Mouse (Mus musculus) retina, postnatal 7 days (tissue): Measurements from ENCODE around the gene Itgb2.

Source experiments
- DNase-seq: peaks from one replicate; pipeline ENCODE4 v3.0.0-alpha.2; 2012; ENCODE audit warnings: low read depth, low spot score

Itgb2 gene

DNA sequence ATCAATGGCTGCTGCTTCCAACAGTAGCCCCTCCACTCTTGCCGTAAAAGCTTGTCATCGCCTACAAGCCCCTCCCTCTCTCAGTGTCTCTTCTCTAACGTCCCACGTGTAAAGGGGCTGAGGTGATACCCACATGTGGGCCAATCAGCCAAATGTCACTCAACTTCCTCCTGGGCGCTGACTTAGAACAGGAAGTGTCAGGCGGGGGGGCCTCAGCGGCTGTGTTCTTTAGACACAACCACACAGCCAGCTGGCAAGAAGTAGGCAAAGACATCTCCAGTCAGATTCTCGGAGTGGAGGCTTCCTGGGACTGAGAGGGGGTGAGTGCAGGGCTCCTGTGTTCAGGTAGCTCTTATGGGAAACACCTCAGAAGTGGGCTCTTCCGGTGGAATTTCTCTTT is at the start of gene Itgb2:
Gene Itgb2, plus strand, starts transcription at position 113 of the 400 bp plus-strand sequence.
- no peak for DNase-seq

DNA sequence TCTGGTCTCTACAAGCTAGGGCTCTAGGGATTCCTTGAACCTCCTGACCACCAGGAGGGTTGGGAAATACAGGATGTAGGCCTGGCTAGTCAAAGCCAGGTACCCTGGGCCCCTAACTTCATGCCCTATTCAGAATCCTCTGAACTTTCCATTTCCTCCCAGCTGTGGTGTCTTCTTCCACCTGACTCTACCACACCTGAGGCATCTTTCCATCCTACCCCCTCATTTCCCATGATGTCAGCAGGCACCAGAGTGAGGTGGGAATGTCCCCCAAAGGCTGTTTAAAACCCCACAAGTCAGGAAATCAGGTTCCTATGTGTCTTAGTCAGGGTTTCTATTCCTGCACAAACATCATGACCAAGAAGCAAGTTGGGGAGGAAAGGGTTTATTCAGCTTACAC is 48.2 kb upstream of the Itgb2 start:
- no peak for DNase-seq

DNA sequence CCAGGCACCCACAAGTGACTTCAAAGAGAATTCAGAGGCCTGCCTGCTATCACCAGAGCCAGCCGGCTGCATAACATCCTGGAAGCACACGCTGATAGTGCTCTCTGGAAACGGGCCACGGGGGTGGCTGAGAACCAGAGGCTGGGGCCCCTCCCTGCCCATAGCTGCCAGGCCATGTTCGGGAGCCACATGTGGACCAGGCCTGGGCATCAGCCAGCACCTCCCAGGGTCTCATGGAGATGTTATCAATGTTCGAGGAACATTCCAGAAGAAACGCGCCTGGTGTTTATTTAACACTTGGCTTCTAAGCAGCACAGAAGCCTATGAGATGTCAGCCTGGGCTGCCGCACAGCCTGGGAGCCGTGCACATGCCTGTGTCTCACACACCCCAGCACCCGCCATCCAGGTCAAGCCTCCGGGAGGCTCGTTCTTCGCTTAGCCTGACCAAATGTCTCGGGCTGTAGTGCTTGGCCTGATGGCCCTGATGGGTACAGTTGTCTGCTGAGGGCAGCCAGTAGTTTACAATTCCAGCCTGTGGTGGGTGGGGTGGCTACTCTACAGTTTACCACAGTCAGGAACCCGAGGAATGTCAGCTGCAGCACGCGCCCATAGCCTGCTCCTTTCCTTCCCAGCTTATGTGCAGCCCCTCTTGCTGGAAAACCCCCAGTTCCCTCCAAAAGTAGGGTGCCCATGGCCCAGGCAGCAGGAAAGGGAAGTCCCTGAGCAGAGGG is 45.7 kb upstream of the Itgb2 start:
- no peak for DNase-seq

DNA sequence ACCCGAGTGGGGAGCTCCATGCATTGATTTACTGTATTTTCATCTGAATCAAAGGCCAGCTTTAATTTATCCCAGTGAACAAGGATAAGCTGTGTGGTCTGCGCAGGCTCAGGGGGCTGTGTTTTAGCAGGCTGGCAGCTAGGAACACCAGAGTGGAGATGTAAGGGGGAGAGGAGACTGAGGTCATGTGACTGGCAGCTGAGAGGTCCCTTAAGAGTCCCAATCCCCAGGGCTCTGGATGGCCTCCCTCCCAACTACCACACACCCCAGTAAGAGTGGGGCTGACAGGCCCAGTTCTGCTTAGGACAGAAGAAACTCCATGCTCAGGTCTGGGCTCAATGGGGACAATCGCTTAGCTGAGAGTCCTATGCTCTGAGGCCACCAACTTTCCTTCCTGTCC is 44.3 kb upstream of the Itgb2 start:
- DNase-seq: no peak

DNA sequence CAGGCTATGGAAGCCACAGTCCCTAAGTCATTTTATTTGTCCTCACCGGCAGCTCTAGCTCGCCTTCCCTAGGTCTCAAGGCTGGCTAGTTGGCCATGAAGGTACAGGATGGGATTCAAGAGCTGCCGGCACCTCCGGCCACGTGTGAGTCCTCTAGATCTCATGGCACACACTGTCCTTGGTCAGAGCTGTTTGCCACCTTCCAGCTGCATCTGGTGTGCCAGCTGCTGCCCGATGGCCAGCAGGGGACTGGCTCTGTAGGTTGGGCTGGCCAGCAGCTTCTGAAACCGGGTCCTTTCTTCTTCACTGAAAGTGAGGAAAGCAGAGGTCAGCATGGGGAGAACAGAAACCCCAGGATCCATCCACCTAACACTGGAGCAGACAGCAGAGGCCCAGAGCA is 41.9 kb upstream of the Itgb2 start:
- no peak for DNase-seq

DNA sequence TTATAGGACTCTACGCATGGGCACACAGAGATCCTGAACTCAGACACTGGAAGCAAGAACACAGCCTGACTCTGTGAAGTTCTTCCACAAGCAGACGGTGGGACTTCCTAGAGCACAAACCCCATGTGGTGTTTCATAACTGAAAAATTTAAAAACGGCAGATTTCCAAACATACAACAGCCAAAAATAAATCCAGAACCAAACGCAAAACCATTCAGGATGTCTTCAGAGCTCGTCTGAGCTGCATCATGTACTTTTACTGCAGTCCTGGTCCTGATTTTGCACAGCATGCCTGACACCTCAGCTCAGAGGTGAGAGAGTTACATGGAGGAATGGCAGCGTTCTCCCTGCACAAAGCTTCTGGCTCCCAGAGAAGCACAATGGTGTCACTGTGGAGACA is 38.5 kb upstream of the Itgb2 start:
- DNase-seq: no peak

DNA sequence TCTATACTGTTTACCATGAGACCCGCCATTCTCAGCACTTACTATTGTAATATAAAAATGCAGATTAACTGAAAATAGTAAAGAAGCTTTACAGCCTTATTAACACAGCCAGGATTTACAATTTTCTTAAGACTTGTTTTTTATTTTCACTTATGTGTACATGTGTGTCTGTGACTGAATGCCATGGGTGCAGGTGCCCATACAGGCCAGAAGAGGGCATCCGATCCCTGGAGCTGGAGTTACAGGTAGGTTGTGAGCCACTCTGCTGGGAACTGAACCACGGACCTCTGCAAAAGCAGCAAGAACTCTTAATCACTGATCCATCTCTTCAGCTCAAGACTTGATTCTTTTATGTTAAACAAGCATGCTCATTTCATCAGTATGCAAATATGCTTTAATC is 37.2 kb upstream of the Itgb2 start:
- DNase-seq: no peak

DNA sequence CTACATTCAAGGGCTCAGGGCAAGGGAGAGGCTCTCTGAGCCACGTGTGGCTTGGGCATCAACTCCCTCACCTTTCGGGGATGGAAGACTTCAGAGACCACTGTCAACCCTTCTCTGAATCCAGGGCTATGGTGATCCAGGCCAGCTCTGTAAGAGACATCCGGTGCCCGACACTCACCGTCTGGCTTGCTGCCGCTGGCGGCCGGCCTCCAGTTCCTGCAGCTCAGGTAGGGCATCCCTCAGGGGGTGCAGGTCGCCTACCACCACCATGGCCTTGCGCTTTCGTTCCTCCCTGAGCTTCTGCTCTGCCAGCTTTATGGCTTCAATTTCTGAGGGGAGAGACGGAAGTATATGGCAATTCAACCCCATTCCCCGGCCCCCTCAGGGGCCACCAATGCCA is 32.9 kb upstream of the Itgb2 start:
- DNase-seq: no peak

DNA sequence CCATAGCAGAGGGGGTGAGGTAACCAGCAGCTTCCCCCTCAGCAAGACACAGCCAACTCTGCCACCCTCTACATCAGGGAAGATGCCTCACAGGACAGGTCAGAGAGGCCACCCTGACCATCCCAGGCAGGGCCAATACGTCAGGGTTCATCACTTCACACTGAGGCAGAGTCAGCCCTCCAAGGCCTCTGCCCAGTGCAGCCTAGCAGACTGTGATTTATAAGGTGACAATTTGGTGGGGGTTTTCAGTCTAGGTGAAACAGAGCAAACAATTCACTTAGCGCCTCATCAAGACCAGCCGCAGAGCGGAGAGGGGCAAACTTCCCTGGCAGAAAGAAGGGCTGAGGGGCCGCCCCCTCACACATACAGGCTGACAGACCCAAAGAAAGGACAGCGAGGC is 31.8 kb upstream of the Itgb2 start:
- DNase-seq: no peak

DNA sequence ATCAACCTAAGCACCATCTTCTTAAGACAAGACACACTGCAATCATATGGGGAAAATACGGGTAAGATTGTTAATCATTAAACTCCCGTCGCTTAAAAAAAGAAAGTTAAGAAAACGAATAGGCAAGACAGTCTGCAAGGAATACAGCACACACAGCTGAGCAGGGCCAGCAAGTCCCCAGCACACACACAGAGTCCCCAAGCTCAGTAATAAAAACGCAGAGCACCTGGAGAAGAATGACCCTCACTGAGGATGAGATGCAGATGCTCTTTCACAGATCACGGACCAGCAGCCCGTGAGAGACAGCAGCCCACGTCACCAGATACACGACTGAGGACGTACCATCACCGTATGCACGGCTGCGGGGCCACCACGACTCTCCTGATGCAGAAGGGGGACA is 29.4 kb upstream of the Itgb2 start:
- no peak for DNase-seq

DNA sequence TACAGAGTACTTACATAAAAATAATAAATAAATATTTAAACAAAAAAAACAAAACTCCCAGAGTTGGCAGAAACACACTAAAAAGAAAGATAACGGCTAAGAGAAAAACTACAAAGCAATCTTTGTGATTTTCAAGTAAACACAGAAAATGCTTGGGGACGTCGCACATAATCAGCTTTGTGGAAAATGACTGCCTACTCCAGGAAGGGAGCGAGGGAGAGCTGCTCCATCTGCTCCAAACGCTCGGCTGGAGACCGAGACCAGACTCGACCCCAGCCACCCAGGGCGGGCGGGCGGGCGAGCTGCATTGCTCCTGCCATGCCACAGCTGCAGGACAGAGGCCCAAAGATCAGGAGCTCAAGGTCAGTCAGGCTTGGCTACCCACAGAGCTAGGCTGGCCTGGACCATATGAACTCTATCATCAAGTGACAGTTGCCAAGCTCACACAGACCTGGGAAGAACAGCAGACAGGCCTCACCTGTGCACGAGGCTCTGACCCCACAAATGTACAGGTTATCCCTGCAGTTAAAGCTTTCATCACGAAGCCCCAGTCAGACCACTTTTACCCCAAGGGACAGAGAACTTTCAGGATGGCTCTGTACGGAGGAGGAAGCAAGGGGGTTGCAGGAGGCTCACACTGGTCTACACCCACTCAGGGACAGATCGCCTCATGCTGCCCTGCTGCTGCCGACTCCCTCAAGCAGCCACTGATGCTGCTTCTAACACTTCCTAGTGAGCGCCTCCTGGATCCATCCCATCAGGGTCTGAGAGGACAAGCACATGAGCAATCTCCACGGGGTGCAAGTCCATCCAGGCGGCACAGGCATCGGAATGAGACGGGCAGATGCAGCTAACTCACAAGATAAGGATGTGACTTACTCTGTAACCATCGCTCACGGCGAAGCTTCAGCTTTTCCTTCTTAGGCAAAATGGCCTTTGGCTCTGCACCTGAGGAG is 26.8 kb upstream of the Itgb2 start:
- DNase-seq: no peak

DNA sequence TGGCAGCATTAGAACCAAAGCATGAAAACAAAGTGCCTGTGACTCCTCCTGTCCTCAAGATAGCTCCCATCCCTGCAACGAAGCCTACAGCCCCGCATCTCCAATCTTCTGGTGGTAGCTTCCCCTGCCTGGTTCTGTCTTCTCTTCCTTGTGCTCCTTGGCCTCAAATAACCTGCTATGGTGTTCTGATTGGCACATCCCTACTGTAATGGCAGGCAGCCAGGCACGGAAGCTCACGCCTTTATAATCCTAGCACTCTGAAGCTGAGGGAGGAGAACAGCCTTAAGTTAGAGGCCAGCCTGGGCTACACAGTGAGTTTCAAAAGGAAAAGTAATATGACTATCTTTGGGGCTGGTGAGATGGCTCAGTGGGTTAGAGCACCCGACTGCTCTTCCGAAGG is 25.9 kb upstream of the Itgb2 start:
- no peak for DNase-seq

DNA sequence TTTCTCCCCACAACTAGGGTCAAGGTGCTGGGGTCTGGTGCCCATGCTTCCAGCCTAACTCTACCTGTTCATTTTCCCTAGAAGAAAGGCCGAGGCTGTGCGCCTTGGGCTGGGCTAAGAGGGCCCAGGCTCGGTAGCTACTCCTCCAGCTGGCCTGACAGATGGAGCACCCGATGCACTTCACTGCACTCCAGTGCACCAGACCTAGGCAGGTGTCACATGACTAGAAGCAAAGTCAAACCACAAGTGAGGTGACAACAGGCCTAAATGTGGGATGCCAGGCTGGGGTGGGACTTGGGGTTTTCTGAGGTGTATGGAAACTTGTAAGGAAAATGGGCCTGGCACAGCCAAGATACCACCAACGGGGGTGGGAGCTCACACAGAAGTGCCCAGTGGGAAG is 23.5 kb upstream of the Itgb2 start:
- no peak for DNase-seq

DNA sequence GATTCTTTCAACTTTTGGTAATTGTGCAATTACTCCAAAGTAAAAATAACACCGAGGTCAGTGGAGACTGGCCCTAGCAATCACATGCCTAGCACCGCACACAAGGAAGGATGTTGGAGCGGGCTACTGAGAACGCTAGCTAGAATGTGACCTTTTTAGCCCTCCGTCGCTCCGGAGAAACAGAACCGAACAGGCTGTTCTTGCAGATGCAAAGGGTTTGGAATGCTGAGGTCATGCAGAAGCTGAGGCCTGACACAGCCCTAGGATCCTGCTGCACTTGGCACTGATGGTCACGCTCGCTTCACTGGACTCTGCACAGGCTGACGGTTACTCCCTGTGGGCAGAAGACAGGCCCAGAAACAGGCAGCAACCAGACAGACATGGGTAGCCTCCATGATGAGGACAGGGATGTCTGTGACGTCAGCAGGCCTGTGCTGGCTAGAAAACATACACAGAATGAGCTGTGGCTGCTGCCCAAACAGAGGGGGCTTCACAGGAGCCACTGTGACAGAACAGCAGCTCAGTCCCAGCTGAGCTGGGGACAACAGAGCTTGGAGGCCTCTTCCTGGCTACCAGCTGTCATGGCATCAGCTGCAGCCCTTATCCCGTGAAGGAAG is 23.0 kb upstream of the Itgb2 start:
- no peak for DNase-seq

DNA sequence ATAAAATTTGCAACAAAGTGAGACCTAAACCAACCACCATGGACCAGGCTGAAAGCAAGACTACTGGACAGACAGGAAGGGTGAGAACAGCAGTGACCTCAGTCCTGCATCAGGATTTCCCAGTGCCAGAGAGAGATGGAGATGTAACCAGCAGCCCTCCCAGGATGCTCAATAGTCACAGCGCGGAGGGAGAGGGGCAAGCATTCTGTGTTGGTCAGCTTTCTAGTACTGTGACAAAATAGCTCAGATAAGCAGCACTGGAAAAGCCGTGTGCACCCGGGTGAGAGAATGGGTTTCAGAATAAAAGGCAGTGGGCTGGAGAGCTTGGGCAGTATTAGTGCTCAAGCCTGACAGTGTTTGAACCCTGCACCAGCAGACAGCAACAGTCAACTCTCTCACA is 22.3 kb upstream of the Itgb2 start:
- no peak for DNase-seq

DNA sequence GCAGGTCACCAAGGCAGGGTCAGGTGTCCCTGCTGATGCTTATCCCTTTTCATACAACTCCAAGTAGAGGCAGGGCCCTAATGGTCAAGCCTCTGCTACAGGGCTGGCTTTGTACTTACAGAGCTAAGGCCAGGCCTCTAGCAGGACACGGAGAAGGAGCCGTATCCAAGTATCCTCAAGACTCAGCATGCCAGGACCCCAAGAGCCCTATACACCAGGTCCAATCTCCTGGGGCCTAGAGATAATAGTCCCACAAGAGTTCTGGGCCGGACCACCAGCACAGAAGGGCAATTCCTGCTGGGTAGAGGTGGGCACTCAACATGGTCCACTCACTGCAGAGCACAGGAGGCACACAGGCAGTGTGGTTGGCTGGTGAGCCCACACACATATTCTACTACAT is 21.3 kb upstream of the Itgb2 start:
- DNase-seq: no peak

DNA sequence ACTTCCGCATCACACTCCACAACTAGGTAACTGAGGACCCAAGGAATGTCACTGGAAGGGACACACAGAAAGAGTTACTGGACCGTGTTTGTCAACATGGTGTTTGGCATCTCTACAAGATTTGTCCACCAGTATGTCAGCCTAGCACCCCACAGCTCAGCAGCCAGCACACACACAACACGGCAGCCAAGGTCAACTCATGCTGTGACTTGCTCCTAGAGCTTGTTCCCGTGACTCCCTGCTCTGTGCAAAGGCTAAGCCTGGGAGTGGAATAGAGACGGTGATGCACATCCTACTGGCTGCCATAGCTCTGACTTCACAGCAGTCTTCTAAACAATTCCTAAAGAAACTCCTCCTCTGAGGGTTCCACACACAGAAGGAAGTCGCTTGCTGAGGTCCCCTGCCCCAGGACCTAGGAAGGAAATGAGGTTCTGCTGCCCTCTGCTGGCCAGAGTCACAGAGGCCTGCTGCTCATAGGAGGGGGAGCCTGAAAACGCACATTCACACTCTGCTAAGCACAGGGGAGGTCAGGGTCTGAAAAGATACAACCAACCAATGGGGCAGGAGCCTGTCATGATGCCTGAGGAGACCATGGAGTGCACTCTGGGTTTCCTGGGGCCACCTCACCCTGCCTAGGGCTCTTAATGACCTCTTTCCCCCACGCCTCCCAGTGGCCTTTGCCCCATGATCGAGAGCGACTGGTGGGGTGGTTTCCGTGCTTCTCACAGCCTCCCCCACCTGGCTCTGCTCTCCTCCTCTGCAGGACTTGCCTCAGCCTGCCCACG is 20.5 kb upstream of the Itgb2 start:
- DNase-seq: peak; percentile 78

DNA sequence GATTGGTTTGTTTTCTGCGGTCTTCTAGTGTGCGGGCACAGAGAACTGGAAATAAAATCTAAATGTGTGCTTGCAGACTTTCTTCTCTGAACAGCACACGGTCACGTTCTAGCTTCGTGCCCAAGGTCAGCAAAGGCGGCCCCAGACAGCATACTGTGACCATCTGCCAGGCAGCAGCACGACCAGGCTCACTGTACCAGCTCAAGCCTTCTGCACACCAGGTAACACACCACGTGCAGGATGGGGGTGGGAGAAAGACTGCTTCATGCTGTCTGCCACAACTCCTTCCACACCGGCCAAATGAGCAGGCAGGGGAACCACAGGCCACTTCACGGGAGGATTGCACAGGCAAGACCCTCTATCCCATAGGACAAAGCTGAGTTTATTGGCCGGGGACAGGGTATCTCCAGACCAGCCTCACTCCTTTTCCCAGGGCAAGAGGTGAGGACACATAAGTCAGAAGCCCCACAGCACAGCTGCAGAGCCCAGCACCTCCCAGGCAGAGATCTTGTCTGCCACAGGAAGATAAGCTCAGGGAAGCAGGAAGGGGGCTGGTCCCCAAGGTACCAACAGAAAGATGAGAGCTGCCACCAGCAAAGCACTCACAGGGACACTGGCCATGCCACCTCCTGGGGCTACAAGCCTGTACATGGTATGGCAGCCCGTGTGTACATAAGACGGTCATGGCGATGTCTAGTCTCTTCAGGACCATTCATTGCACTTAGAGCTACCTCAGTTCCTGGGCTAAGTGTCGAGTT is 19.6 kb upstream of the Itgb2 start:
- DNase-seq: no peak

DNA sequence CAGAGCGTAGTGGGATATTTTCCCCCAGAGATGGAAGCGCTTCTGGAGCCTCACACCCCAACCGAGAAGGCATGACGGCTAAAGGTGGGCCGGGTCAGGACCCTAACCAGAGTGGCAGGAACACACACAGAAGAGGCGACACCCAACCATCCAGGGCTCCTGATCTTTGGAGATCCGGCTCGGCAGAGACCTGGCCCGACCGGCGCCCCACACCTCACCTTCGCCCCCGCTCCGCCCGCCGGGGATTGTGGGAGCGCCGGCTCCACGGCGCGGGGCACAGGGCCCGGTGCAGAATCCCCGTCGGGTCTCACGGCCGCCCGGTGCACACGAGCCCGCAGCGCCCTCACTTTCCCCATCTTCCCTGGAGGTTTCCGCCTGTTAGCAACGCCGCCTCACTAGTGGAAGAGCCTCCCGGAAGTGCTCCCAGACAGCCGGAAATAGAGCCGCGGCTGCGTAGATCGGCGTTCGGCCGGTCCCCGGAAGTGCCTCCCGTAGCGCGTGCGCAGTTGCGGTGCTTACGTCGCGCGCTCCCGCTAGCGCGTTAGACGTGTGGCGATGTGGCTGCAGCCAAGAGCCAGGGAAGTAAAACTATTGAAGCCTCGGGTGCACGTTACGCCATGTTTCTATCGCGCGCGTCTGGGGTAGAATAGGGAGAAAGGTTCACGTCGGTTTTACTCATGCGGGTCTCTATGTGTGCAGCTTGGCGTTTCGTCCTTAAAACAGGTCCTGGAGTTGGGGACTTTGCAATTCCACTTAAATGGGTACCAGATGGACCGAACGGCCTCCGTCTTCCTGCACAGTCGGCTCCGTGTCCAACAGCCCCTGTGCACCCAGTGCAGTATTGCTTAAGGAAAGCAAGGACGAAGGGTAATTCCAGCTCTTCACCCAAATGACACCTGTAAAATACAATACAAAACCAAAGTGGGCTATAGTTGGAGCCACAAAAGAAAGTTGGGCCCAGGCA is 14.4 kb upstream of the Itgb2 start, which contains the start of gene Fam207a:
Gene Fam207a, minus strand, starts transcription at position 401 of the 964 bp plus-strand sequence.
- DNase-seq: peak; percentile 91
